Mouse (Mus musculus) liver, embryonic 16.5 days (tissue): ENCODE measurements around the gene Fam92b. TPM values are rescaled to one million over a fixed set of nuclear protein-coding genes. Genes with fewer than 3 reads are reported as not detected.

Experiments
- ATAC-seq: fragments of 200-750 bp; cut with Nextera tagmentation; 2 replicates; pipeline ENCODE4 v1.8.0; 2017; ENCODE audit warnings: low read depth, mild to moderate bottlenecking, moderate number of reproducible peaks, moderate library complexity
- H3K27ac ChIP-seq: fragments of 300-500 bp; sonication (generic); 2 replicates; pipeline ENCODE4 v1.5.1; 2014; ENCODE audit warnings: mild to moderate bottlenecking, low read length
- H3K27me3 ChIP-seq: fragments of 300-500 bp; sonication (generic); 2 replicates; pipeline ENCODE4 v1.6.1; 2014; ENCODE audit warnings: low read depth, low read length, mixed read lengths; ENCODE audit not compliant: control insufficient read depth, insufficient read depth
- H3K36me3 ChIP-seq: fragments of 300-500 bp; sonication (generic); 2 replicates; pipeline ENCODE4 v1.6.1; 2014; ENCODE audit warnings: mild to moderate bottlenecking; ENCODE audit not compliant: control insufficient read depth, insufficient read depth
- H3K4me1 ChIP-seq: fragments of 300-500 bp; sonication (generic); 2 replicates; pipeline ENCODE4 v1.6.1; 2014; ENCODE audit warnings: low read depth, low read length, mixed read lengths; ENCODE audit not compliant: control insufficient read depth
- H3K4me2 ChIP-seq: fragments of 300-500 bp; sonication (generic); 2 replicates; pipeline ENCODE4 v1.6.1; 2014; ENCODE audit warnings: low read depth, low read length, mixed read lengths
- H3K4me3 ChIP-seq: fragments of 300-500 bp; sonication (generic); 2 replicates; pipeline ENCODE4 v1.5.1; 2014; ENCODE audit warnings: low read depth, mild to moderate bottlenecking, low read length
- H3K9ac ChIP-seq: fragments of 300-500 bp; sonication (generic); 2 replicates; pipeline ENCODE4 v1.6.1; 2014; ENCODE audit warnings: low read depth, low read length
- H3K9me3 ChIP-seq: fragments of 300-500 bp; sonication (generic); replicated peaks from 2 replicates; pipeline ENCODE4 v1.6.1; 2016; ENCODE audit warnings: low read length; ENCODE audit not compliant: control insufficient read depth
- WGBS: fragments of 180-500 bp; shearing (Covaris S2); extraction: QIAGEN DNeasy Blood & Tissue Kit; methylation state at CpG from one replicate; pipeline ENCODE4 v1.1.7; 2014; ENCODE audit not compliant: insufficient replicate concordance; 5-methylcytosine and 5-hydroxymethylcytosine counted together
- polyA plus RNA-seq: library from polyadenylated mRNA; unstranded; fragments of >200 nt; fragmentation: Nextera tagmentation; extraction: Ambion mirVana; gene quantifications from 2 replicates; pipeline ENCODE4 v1.2.1, GENCODE M21; 2015

The Fam92b gene
- polyA plus RNA-seq, 1 experiment from 2014 or later, result not detected

DNA sequence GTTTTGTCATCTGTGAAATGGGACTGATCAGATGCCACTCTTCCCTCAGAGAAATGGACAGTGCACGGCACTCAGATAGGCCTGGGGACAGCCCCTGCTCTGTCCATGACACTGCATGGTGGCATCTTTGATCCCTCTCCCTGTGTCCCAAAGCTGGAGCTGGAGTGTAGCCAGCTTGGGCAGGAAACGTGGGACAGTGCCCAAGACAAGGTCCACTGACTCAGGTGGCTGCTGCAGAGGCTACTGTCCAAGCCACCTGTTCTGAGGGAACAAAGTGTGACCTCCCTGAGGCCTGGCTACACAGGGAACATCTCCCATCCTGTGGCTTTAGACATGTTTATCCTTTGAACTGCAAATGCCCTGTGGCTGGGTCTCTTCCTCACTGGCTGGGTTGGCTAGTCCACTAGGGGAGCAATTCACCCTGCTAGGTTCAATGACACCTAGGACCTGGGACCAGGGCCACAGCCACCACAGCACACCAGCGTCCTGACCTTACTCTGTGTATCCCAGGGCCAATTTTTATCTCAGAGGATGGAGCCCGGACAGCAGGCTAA lies 4.7 kb upstream of the Fam92b start:
- no peaks in the 10 kb centered on the region for H3K9me3 ChIP-seq
- H3K4me2 ChIP-seq, result no peak overlapping the region
- no peak for ATAC-seq
- no peaks in the 10 kb centered on the region; the same call in 1 of the 2 replicates for H3K4me1 ChIP-seq
- no peak overlapping the region for H3K4me3 ChIP-seq
- H3K27me3 ChIP-seq, result peaks cover 17% of the 10 kb centered on the region
- 42% methylated on average over 4 of the region's 4 CpGs for WGBS
- H3K9ac ChIP-seq, result no peak overlapping the region
- no peaks in the 10 kb centered on the region for H3K36me3 ChIP-seq
- no peak overlapping the region for H3K27ac ChIP-seq

DNA sequence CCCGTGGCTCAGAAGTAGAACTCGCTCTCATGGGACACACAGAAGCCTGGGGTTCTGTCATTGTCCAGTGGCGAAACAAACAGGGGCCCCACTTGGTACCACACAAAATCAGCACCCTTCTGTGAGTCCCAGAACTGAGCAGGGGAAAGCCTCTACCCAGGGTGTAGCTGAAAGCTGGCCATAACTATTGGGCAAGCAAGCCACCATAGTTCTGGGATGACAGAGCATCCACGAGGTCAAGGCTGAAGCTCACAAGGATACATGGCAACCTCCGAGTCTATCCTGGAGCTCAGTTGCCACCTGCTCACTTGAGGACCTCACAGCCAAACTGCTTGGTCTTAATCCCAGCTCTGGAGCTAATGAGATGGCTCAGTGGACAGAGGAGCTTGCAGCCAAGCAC lies 4.0 kb upstream of the Fam92b start:
- H3K9me3 ChIP-seq, result no peaks in the 10 kb centered on the region
- H3K4me1 ChIP-seq, result no peaks in the 10 kb centered on the region; the same call in 1 of the 2 replicates
- H3K36me3 ChIP-seq, result no peaks in the 10 kb centered on the region
- H3K27me3 ChIP-seq, result peaks cover 23% of the 10 kb centered on the region
- H3K9ac ChIP-seq, result no peak overlapping the region
- no peak overlapping the region for H3K4me2 ChIP-seq
- no peak for ATAC-seq
- no peak overlapping the region for H3K27ac ChIP-seq
- no peak overlapping the region for H3K4me3 ChIP-seq
- 55% methylated on average over 5 of the region's 5 CpGs for WGBS

- Histone ChIP-seq H3K27me3 (peaks cover 25% of the 10 kb centered on the region), H3K9ac (no peak overlapping the region), H3K27ac (no peak overlapping the region), H3K36me3 (no peaks in the 10 kb centered on the region), H3K9me3 (no peaks in the 10 kb centered on the region), H3K4me1 (no peaks in the 10 kb centered on the region; the same call in 1 of the 2 replicates), H3K4me2 (no peak overlapping the region), H3K4me3 (no peak overlapping the region)
- ATAC-seq, result no peak
- 52% methylated on average over 7 of the region's 7 CpGs for WGBS
Measured at GRCm38 (mm10) chr8:120180445-120180970, 3.2 kb upstream of the Fam92b start.

DNA sequence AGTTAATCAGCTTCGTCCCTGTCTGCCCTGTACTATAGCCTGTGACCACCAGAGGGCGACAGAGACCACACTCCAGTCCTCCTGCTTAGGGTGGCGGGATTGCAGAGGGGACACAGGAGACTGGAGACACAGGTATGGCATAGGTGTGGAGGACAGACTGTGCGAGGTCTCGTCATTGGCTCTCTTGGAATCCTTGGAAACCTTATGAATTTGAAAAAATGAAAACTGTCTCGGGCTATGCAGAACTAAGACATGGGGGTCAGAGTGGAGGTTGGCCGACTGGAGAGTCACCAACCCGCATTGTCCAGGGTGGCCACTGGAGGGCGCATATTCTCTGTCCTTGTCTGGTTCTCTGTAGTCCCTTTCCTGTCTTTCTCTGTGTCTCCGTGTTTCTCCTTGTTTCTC lies 1.8 kb upstream of the Fam92b start:
- WGBS, result under 1% methylated on average over 10 of the region's 10 CpGs
- no peaks in the 10 kb centered on the region for H3K36me3 ChIP-seq
- H3K27me3 ChIP-seq, result peaks cover 27% of the 10 kb centered on the region
- no peaks in the 10 kb centered on the region for H3K9me3 ChIP-seq
- H3K4me2 ChIP-seq, result peak overlapping the region; percentile 50
- no peak overlapping the region for H3K4me3 ChIP-seq
- H3K27ac ChIP-seq, result no peak overlapping the region
- H3K9ac ChIP-seq, result no peak overlapping the region
- peak; percentile 68 for ATAC-seq
- H3K4me1 ChIP-seq, result no peaks in the 10 kb centered on the region; the same call in 1 of the 2 replicates

- no peak overlapping the region for H3K27ac ChIP-seq
- no peaks in the 10 kb centered on the region for H3K9me3 ChIP-seq
- no peak overlapping the region for H3K9ac ChIP-seq
- no peak overlapping the region for H3K4me2 ChIP-seq
- ATAC-seq, result no peak
- H3K4me1 ChIP-seq, result no peaks in the 10 kb centered on the region; the same call in 1 of the 2 replicates
- H3K27me3 ChIP-seq, result peaks cover 27% of the 10 kb centered on the region
- WGBS, result 12% methylated on average over 10 of the region's 10 CpGs
- no peaks in the 10 kb centered on the region for H3K36me3 ChIP-seq
- H3K4me3 ChIP-seq, result no peak overlapping the region
Measured at GRCm38 (mm10) chr8:120178124-120178514, 853 bp upstream of the Fam92b start.

- 21% methylated on average over 4 of the region's 4 CpGs for WGBS
- ATAC-seq, result no peak
- peaks cover 27% of the 10 kb centered on the region for H3K27me3 ChIP-seq
Measured at GRCm38 (mm10) chr8:120176605-120177004, 661 bp downstream of the Fam92b start.

GRCm38 (mm10) chr8:120174606-120175005 lies 2.7 kb downstream of the Fam92b start:
- Histone ChIP-seq H3K27ac (no peak overlapping the region), H3K9ac (no peak overlapping the region), H3K27me3 (peaks cover 27% of the 10 kb centered on the region), H3K4me3 (no peak overlapping the region), H3K9me3 (no peaks in the 10 kb centered on the region), H3K4me1 (no peaks in the 10 kb centered on the region; the same call in 1 of the 2 replicates), H3K4me2 (no peak overlapping the region), H3K36me3 (no peaks in the 10 kb centered on the region)
- ATAC-seq, result no peak
- WGBS, result 50% methylated on average over 18 of the region's 18 CpGs

More at GRCm38 (mm10) chr8:120176605-120177004, 661 bp downstream of the Fam92b start:
- Histone ChIP-seq H3K4me3 (no peak overlapping the region), H3K27ac (no peak overlapping the region), H3K9me3 (no peaks in the 10 kb centered on the region), H3K36me3 (no peaks in the 10 kb centered on the region), H3K4me1 (no peaks in the 10 kb centered on the region; the same call in 1 of the 2 replicates), H3K4me2 (no peak overlapping the region), H3K9ac (no peak overlapping the region)

DNA sequence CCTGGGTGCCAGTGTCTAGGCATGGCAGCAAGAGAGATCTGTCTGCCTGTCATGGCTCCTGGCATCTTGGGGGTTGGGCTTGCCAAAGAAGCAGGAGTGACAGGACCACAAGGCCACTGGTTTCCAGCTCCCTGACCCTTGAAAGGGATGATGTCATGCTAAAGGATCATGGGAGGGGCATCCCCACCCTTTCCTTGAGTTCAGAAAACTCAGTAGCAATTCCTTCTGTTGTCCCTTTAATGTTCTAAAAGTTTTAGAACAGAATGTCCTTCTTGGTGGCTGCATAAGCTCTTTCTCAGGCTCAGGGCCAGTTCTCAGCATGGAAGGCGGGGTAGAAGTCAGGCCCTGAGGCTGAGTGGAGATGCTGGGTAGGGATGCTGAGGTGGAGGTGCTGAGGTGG lies 4.1 kb downstream of the Fam92b start:
- peaks cover 23% of the 10 kb centered on the region for H3K27me3 ChIP-seq
- no peaks in the 10 kb centered on the region for H3K9me3 ChIP-seq
- no peaks in the 10 kb centered on the region; the same call in 1 of the 2 replicates for H3K4me1 ChIP-seq
- H3K4me3 ChIP-seq, result no peak overlapping the region
- no peak overlapping the region for H3K4me2 ChIP-seq
- no peaks in the 10 kb centered on the region for H3K36me3 ChIP-seq
- H3K9ac ChIP-seq, result no peak overlapping the region
- no peak overlapping the region for H3K27ac ChIP-seq
- ATAC-seq, result no peak
- WGBS, result 71% methylated on average over 1 of the region's 1 CpGs

DNA sequence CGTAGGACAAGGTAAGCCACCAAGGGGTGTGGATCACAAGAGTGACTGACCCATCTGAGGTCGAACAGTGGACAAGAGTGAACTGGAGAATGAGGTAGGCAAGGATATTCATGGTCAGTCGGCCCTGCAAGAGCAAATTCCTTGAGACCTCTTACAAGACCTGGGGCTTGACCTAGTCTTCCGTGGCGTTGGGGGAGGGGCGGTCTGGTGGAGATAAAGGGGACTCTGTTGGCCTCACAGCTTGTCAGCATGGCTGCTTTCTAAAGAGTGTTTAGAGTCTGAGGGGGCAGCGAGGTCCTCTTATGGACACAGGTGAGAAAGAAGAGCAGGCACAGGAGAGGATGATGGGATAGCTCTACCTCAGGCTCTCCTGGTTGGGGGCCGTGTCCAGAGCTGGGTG lies 8.1 kb downstream of the Fam92b start:
- no peak overlapping the region for H3K9ac ChIP-seq
- no peak overlapping the region for H3K27ac ChIP-seq
- H3K27me3 ChIP-seq, result no peaks in the 10 kb centered on the region; the same call in 1 of the 2 replicates
- WGBS, result 39% methylated on average over 8 of the region's 8 CpGs
- no peaks in the 10 kb centered on the region for H3K9me3 ChIP-seq
- H3K36me3 ChIP-seq, result no peaks in the 10 kb centered on the region
- no peak overlapping the region for H3K4me2 ChIP-seq
- no peak for ATAC-seq
- H3K4me1 ChIP-seq, result no peaks in the 10 kb centered on the region
- H3K4me3 ChIP-seq, result no peak overlapping the region
